Mouse (Mus musculus) heart, embryonic 14.5 days (tissue): ENCODE data around the gene Zdhhc4. TPM values are rescaled to one million over a fixed set of nuclear protein-coding genes. Genes with fewer than 3 reads are reported as not detected.

Experiments used
- ATAC-seq: fragments of 200-750 bp; cut with Nextera tagmentation; 2 replicates; pipeline ENCODE4 v1.8.0; 2017; ENCODE audit warnings: low read depth, moderate TSS enrichment; ENCODE audit not compliant: insufficient number of reproducible peaks, insufficient read depth, low FRiP score
- H3K27ac ChIP-seq, 2 experiments: fragments of 200-500 bp in 1 of 2; fragments of 300-500 bp in 1 of 2; sonication (generic) in 1 of 2; replicated peaks in 1 of 2; 2 replicates each; pipeline ENCODE4 v1.5.1; 2012 to 2014; ENCODE audit warnings: low read depth in 2 of 2, low read length in 2 of 2, control low read depth in 1 of 2, mild to moderate bottlenecking in 1 of 2, mixed read lengths in 1 of 2; ENCODE audit not compliant: control insufficient read depth in 1 of 2, insufficient read depth in 1 of 2
- H3K27me3 ChIP-seq: fragments of 300-500 bp; sonication (generic); 2 replicates; pipeline ENCODE4 v1.6.1; 2014; ENCODE audit warnings: mild to moderate bottlenecking, low read length, control low read depth; ENCODE audit not compliant: control insufficient read depth, insufficient read depth
- H3K36me3 ChIP-seq: fragments of 300-500 bp; sonication (generic); 2 replicates; pipeline ENCODE4 v1.6.1; 2014; ENCODE audit warnings: mild to moderate bottlenecking, control low read depth, low read length, mixed read lengths; ENCODE audit not compliant: control insufficient read depth, insufficient read depth
- H3K4me1 ChIP-seq, 2 experiments: fragments of 200-500 bp in 1 of 2; fragments of 300-500 bp in 1 of 2; sonication (generic) in 1 of 2; 2 replicates each; pipeline ENCODE4 v1.6.1; 2012 to 2014; ENCODE audit warnings: low read length in 2 of 2, control low read depth in 1 of 2, mixed read lengths in 1 of 2; ENCODE audit not compliant: control insufficient read depth in 2 of 2, insufficient read depth in 2 of 2
- H3K4me2 ChIP-seq: fragments of 300-500 bp; sonication (generic); 2 replicates; pipeline ENCODE4 v1.6.1; 2014; ENCODE audit warnings: mild to moderate bottlenecking, low read length
- H3K4me3 ChIP-seq, 2 experiments: fragments of 200-500 bp in 1 of 2; fragments of 300-500 bp in 1 of 2; sonication (generic) in 1 of 2; 2 replicates each; pipeline ENCODE4 v1.5.1; 2012 to 2014; ENCODE audit warnings: low read length in 2 of 2, mild to moderate bottlenecking in 2 of 2, control low read depth in 1 of 2, low read depth in 1 of 2, moderate library complexity in 1 of 2; ENCODE audit not compliant: control insufficient read depth in 1 of 2, insufficient read depth in 1 of 2
- H3K9ac ChIP-seq: fragments of 300-500 bp; sonication (generic); 2 replicates; pipeline ENCODE4 v1.6.1; 2014; ENCODE audit warnings: mild to moderate bottlenecking, low read length
- H3K9me3 ChIP-seq: fragments of 300-500 bp; sonication (generic); 2 replicates; pipeline ENCODE4 v1.6.1; 2016; ENCODE audit warnings: low read length, control low read depth; ENCODE audit not compliant: control insufficient read depth
- WGBS: fragments of 180-500 bp; shearing (Covaris S2); extraction: QIAGEN DNeasy Blood & Tissue Kit; methylation state at CpG from one replicate; pipeline ENCODE4 v1.1.7; 2014; 5-methylcytosine and 5-hydroxymethylcytosine counted together
- polyA plus RNA-seq: library from polyadenylated mRNA; unstranded; fragments of >200 nt; fragmentation: Nextera tagmentation; extraction: Ambion mirVana; gene quantifications from 2 replicates; pipeline ENCODE4 v1.2.1, GENCODE M21; 2014

Gene Zdhhc4
- polyA plus RNA-seq, 1 experiment from 2014 or later, result 58.7 TPM

DNA sequence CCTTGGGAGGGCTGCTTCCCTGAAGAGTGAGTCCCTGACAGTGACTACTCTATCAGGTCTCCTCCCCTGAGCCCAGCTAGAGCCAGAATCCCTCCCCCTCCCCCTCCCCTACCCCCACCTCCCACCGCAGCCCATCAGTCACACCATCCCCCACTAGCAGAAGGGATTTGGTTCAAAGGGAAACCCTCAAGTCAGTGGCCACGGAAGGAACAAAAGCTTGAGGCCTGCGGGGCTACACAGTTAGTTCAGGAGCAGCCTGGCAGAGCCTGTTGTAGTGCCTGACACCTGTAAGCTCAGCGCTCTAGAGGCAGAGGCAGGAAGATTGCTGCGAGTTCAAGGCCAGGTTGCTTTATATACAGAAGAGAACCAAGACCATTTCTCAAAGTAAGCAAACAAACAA lies 27.0 kb upstream of the Zdhhc4 start:
- Histone ChIP-seq H3K36me3 (no peaks in the 10 kb centered on the region), H3K9ac (no peak overlapping the region), H3K4me1 (peaks cover 0 to 5% of the 10 kb centered on the region in 2 experiments; a peak in 2 of 4 replicates), H3K27me3 (peaks cover 30% of the 10 kb centered on the region), H3K4me3 (no peak overlapping the region), H3K9me3 (peaks cover 9% of the 10 kb centered on the region; the same call in 1 of the 2 replicates), H3K4me2 (no peak overlapping the region), H3K27ac (no peak overlapping the region)
- WGBS, result 32% methylated on average over 5 of the region's 5 CpGs
- no peak for ATAC-seq

DNA sequence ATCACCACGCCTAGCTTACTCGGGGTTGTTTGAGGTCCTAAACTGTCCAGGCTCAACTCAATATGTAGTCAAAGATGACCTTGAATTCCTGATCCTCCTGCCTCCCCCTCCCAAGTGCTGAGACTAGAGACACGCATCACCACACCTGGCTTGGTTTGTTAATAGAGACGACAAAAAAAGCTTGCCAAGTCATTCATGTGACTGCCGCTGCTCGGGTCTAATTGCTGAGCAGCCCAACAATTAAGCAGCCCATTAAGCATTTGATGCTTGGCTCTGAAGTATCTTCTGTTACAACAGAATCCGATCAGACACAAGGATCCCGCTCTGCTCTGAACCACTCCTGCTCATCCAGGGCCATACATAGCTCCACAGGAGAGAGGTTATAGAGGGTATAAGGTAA lies 17.3 kb upstream of the Zdhhc4 start:
- no peaks in the 10 kb centered on the region for H3K36me3 ChIP-seq
- no peak for ATAC-seq
- H3K9ac ChIP-seq, result no peak overlapping the region
- no peaks in the 10 kb centered on the region for H3K4me1 ChIP-seq
- H3K4me3 ChIP-seq, result no peak overlapping the region
- H3K9me3 ChIP-seq, result peaks cover 10% of the 10 kb centered on the region; the same call in 1 of the 2 replicates
- 76% methylated on average over 8 of the region's 8 CpGs for WGBS
- no peak overlapping the region for H3K4me2 ChIP-seq
- no peak overlapping the region for H3K27ac ChIP-seq
- H3K27me3 ChIP-seq, result no peaks in the 10 kb centered on the region

- Histone ChIP-seq H3K4me3 (no peak overlapping the region), H3K4me2 (no peak overlapping the region), H3K27ac (no peak overlapping the region), H3K9me3 (0 out of 2 replicates have a peak, but pooled peaks cover 3% of the 10 kb centered on the region), H3K4me1 (no peaks in the 10 kb centered on the region), H3K36me3 (no peaks in the 10 kb centered on the region), H3K9ac (no peak overlapping the region), H3K27me3 (peaks cover 2% of the 10 kb centered on the region)
- 50% methylated on average over 6 of the region's 6 CpGs for WGBS
- no peak for ATAC-seq
Measured at GRCm38 (mm10) chr5:143339603-143340002, 10.5 kb upstream of the Zdhhc4 start.

DNA sequence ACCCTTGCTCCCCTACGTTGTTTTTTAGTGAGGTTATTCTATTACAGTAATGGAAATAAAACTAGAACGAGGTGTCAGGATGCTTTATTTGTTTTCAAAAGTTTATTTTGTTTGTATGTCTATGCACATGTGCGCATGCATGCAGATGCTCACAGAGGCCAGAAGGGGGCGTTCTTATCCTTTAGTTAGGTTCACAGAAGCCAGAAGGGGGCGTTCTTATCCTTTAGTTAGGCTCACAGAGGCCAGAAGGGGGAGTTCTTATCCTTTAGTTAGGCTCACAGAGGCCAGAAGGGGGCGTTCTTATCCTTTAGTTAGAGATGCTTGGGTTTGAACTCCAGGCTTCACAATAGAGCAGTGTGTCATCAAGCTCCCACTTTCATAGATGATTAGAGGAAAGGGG lies 7.5 kb upstream of the Zdhhc4 start:
- Histone ChIP-seq H3K4me1 (peaks cover 0 to 2% of the 10 kb centered on the region in 2 experiments; a peak in 1 of 4 replicates), H3K9me3 (no peaks in the 10 kb centered on the region), H3K36me3 (no peaks in the 10 kb centered on the region), H3K27ac (no peak overlapping the region), H3K27me3 (peaks cover 2% of the 10 kb centered on the region), H3K4me2 (no peak overlapping the region), H3K9ac (no peak overlapping the region), H3K4me3 (no peak overlapping the region)
- WGBS, result 58% methylated on average over 6 of the region's 6 CpGs
- ATAC-seq, result no peak

DNA sequence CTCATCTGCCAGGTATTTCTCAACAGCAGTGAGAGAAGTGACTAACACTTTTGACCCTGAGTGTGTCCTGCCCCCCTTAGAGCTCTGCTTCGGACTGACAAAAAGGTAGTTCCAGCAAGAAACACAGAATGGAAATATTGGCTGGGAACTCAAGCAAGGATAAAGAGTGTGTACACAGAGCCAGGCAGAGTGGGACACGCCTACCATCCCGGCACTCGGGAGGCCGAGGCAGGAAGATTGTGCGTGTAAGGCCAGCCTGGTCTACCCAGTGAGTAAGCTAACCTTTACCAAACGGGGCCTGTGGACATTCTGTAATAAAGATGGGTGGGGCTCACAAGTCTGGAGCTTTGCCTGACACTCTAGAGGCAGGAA lies 6.0 kb upstream of the Zdhhc4 start:
- no peak for ATAC-seq

GRCm38 (mm10) chr5:143334418-143335088 lies 5.5 kb upstream of the Zdhhc4 start:
- peaks cover 6 to 7% of the 10 kb centered on the region in 2 experiments for H3K4me1 ChIP-seq
- ATAC-seq, result no peak
- no peaks in the 10 kb centered on the region for H3K36me3 ChIP-seq
- WGBS, result 66% methylated on average over 14 of the region's 14 CpGs
- no peak overlapping the region for H3K4me3 ChIP-seq
- H3K27me3 ChIP-seq, result peaks cover 2% of the 10 kb centered on the region
- no peak overlapping the region for H3K4me2 ChIP-seq
- H3K9me3 ChIP-seq, result no peaks in the 10 kb centered on the region
- H3K27ac ChIP-seq, result no peak overlapping the region
- no peak overlapping the region for H3K9ac ChIP-seq

More for the DNA sequence above, 6.0 kb upstream of the Zdhhc4 start:
- Histone ChIP-seq H3K4me3 (no peak overlapping the region), H3K9ac (no peak overlapping the region), H3K4me2 (no peak overlapping the region), H3K4me1 (peaks cover 2% of the 10 kb centered on the region in 2 experiments; a peak in 3 of 4 replicates), H3K9me3 (no peaks in the 10 kb centered on the region), H3K27ac (no peak overlapping the region), H3K36me3 (no peaks in the 10 kb centered on the region), H3K27me3 (peaks cover 2% of the 10 kb centered on the region)
- 70% methylated on average over 7 of the region's 7 CpGs for WGBS

GRCm38 (mm10) chr5:143333872-143334271 lies 4.8 kb upstream of the Zdhhc4 start:
- Histone ChIP-seq H3K27me3 (peaks cover 2% of the 10 kb centered on the region), H3K4me2 (no peak overlapping the region), H3K4me1 (peaks cover 6 to 8% of the 10 kb centered on the region in 2 experiments), H3K27ac (no peak overlapping the region), H3K36me3 (no peaks in the 10 kb centered on the region), H3K9ac (no peak overlapping the region), H3K4me3 (no peak overlapping the region), H3K9me3 (no peaks in the 10 kb centered on the region)
- no peak for ATAC-seq
- WGBS, result 12% methylated on average over 5 of the region's 5 CpGs

- Histone ChIP-seq H3K36me3 (peaks cover 76% of the 10 kb centered on the region), H3K9me3 (no peaks in the 10 kb centered on the region), H3K4me3 (no peak overlapping the region), H3K27ac (no peak overlapping the region), H3K27me3 (no peaks in the 10 kb centered on the region), H3K4me1 (peaks cover 6 to 14% of the 10 kb centered on the region in 2 experiments), H3K4me2 (no peak overlapping the region), H3K9ac (no peak overlapping the region)
- 85% methylated on average over 8 of the region's 8 CpGs for WGBS
- ATAC-seq, result no peak
Measured at GRCm38 (mm10) chr5:143317288-143317610, 11.8 kb downstream of the Zdhhc4 start.
